Mouse (Mus musculus) frontal cortex, postnatal 25 days (tissue): ENCODE measurements at regions not wholly inside any gene's neighbourhood (a gene's known extent, or its start where the extent isn't known, plus 50 kb on each side); places are given as distances from the start of the nearest gene placed in this dataset.
"Not testable (repeated sequence)": the region's sequence is repeated elsewhere in the genome, so short reads cannot be mapped to it uniquely, and the experiment has no call there.

Experiments
- DNase-seq, 2 experiments: peaks; one replicate each; pipeline ENCODE4 v3.0.0; 2022; ENCODE audit warnings: low spot score in 2 of 2

- DNase-seq = no peak
Measured at GRCm38 (mm10) chr6:66397411-66397810, 137.8 kb upstream of the Mad2l1 start.

- no peak for DNase-seq
Measured at GRCm38 (mm10) chr6:66398674-66399073, 136.5 kb upstream of the Mad2l1 start.

- DNase-seq = no peak
Measured at GRCm38 (mm10) chr6:66399091-66399755, 136.0 kb upstream of the Mad2l1 start.

GRCm38 (mm10) chr6:66401468-66401867, 133.7 kb upstream of the Mad2l1 start:
- no peak for DNase-seq

GRCm38 (mm10) chr6:66401868-66402440, 133.2 kb upstream of the Mad2l1 start:
- DNase-seq = no peak

GRCm38 (mm10) chr6:66414822-66415221, 120.4 kb upstream of the Mad2l1 start:
- DNase-seq = no peak

GRCm38 (mm10) chr6:66419452-66420041, 115.6 kb upstream of the Mad2l1 start:
- no peak for DNase-seq

- DNase-seq = no peak
Measured at GRCm38 (mm10) chr6:66428370-66428769, 106.8 kb upstream of the Mad2l1 start.

- not testable (repeated sequence) for DNase-seq
Measured at GRCm38 (mm10) chr6:66450408-66450807, 84.8 kb upstream of the Mad2l1 start.

GRCm38 (mm10) chr6:66458172-66458571, 77.0 kb upstream of the Mad2l1 start:
- DNase-seq = no peak

- DNase-seq = no peak
Measured at GRCm38 (mm10) chr6:66464540-66464939, 70.7 kb upstream of the Mad2l1 start.

- DNase-seq = no peak
Measured at GRCm38 (mm10) chr6:66465137-66465853, 69.9 kb upstream of the Mad2l1 start.

GRCm38 (mm10) chr6:66466757-66467156, 68.4 kb upstream of the Mad2l1 start:
- DNase-seq = no peak

GRCm38 (mm10) chr6:66470627-66471249, 64.5 kb upstream of the Mad2l1 start:
- DNase-seq = no peak

- DNase-seq = no peak
Measured at GRCm38 (mm10) chr6:66471786-66472185, 63.4 kb upstream of the Mad2l1 start.

GRCm38 (mm10) chr6:66472697-66473096, 62.5 kb upstream of the Mad2l1 start:
- no peak for DNase-seq

GRCm38 (mm10) chr6:66477575-66477974, 57.6 kb upstream of the Mad2l1 start:
- no peak for DNase-seq

GRCm38 (mm10) chr6:66478326-66478964, 56.7 kb upstream of the Mad2l1 start:
- no peak for DNase-seq

- no peak for DNase-seq
Measured at GRCm38 (mm10) chr6:66479576-66479975, 55.6 kb upstream of the Mad2l1 start.

- no peak for DNase-seq
Measured at GRCm38 (mm10) chr6:66480207-66480606, 55.0 kb upstream of the Mad2l1 start.

GRCm38 (mm10) chr6:66482797-66483196, 52.4 kb upstream of the Mad2l1 start:
- no peak for DNase-seq
